Mouse (Mus musculus) heart, embryonic 12.5 days (tissue): ENCODE data around the gene Llgl2. TPM values are rescaled to one million over a fixed set of nuclear protein-coding genes. Genes with fewer than 3 reads are reported as not detected.

Experiments used
- ATAC-seq: fragments of 200-750 bp; cut with Nextera tagmentation; 2 replicates; pipeline ENCODE4 v1.8.0; 2017; ENCODE audit warnings: moderate TSS enrichment, moderate library complexity; ENCODE audit not compliant: insufficient number of reproducible peaks, low FRiP score
- H3K27ac ChIP-seq: fragments of 300-500 bp; sonication (generic); 2 replicates; pipeline ENCODE4 v1.5.1; 2016; ENCODE audit warnings: mild to moderate bottlenecking, moderate library complexity; ENCODE audit not compliant: poor library complexity, severe bottlenecking
- H3K27me3 ChIP-seq: fragments of 300-500 bp; sonication (generic); replicated peaks from 2 replicates; pipeline ENCODE4 v1.6.1; 2016; ENCODE audit warnings: mild to moderate bottlenecking, moderate library complexity
- H3K36me3 ChIP-seq: fragments of 300-500 bp; sonication (generic); 2 replicates; pipeline ENCODE4 v1.6.1; 2016; ENCODE audit warnings: mild to moderate bottlenecking, moderate library complexity
- H3K4me1 ChIP-seq: fragments of 300-500 bp; sonication (generic); replicated peaks from 2 replicates; pipeline ENCODE4 v1.6.1; 2016; ENCODE audit warnings: mild to moderate bottlenecking
- H3K4me2 ChIP-seq: fragments of 300-500 bp; sonication (generic); 2 replicates; pipeline ENCODE4 v1.6.1; 2016; ENCODE audit warnings: mild to moderate bottlenecking, moderate library complexity
- H3K4me3 ChIP-seq: fragments of 300-500 bp; sonication (generic); 2 replicates; pipeline ENCODE4 v1.5.1; 2016; ENCODE audit warnings: mild to moderate bottlenecking
- H3K9ac ChIP-seq: fragments of 300-500 bp; sonication (generic); 2 replicates; pipeline ENCODE4 v1.6.1; 2016; ENCODE audit warnings: mild to moderate bottlenecking, moderate library complexity
- H3K9me3 ChIP-seq: fragments of 300-500 bp; sonication (generic); replicated peaks from 2 replicates; pipeline ENCODE4 v1.6.1; 2016; ENCODE audit warnings: mild to moderate bottlenecking, moderate library complexity
- WGBS: fragments of 180-500 bp; shearing (Covaris S2); methylation state at CpG from one replicate; pipeline ENCODE4 v1.1.7; 2016; 5-methylcytosine and 5-hydroxymethylcytosine counted together
- polyA plus RNA-seq: library from polyadenylated mRNA; unstranded; fragments of >200 nt; fragmentation: Nextera tagmentation; extraction: Ambion mirVana; gene quantifications from 2 replicates; pipeline ENCODE4 v1.2.1, GENCODE M21; 2016

Llgl2 gene
- polyA plus RNA-seq, 1 experiment from 2014 or later: 22.5 TPM

GRCm38 (mm10) chr11:115821001-115821400, 2.8 kb upstream of the Llgl2 start:
- ATAC-seq: no peak
- no peak overlapping the region for H3K9ac ChIP-seq
- 66% methylated on average over 4 of the region's 4 CpGs for WGBS
- no peaks in the 10 kb centered on the region for H3K9me3 ChIP-seq
- no peak overlapping the region for H3K4me2 ChIP-seq
- H3K36me3 ChIP-seq: peaks cover 58% of the 10 kb centered on the region
- no peak overlapping the region for H3K4me3 ChIP-seq
- peaks cover 21% of the 10 kb centered on the region for H3K4me1 ChIP-seq
- H3K27me3 ChIP-seq: no peaks in the 10 kb centered on the region
- H3K27ac ChIP-seq: no peak overlapping the region

DNA sequence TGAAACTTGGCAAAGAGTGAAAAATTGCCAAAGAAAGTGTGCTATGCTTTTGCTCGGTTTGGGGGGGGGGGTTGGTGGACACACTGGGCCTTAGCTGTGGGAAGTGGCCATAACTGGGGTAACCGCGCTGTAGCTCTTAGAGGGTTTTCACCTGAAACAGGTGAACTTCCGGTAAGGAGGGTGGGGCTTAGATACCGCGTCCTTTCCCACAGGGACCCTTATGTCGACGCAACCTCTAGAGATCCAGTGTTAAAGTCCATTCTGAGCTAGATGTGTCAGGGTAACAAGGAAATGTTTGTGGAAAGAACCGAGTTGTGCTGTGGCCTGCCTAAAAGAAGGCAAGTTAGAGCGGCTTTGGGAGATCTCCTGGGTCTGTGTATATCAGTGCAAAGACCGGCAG, 964 bp downstream of the Llgl2 start:
- ATAC-seq: no peak
- Histone ChIP-seq H3K4me1 (peaks cover 41% of the 10 kb centered on the region), H3K4me2 (peak overlapping the region; percentile 96), H3K9me3 (no peaks in the 10 kb centered on the region), H3K27me3 (no peaks in the 10 kb centered on the region), H3K4me3 (peak overlapping the region; percentile 67), H3K36me3 (peaks cover 30% of the 10 kb centered on the region), H3K9ac (peak overlapping the region; percentile 71), H3K27ac (no peak overlapping the region)
- 17% methylated on average over 11 of the region's 11 CpGs for WGBS

DNA sequence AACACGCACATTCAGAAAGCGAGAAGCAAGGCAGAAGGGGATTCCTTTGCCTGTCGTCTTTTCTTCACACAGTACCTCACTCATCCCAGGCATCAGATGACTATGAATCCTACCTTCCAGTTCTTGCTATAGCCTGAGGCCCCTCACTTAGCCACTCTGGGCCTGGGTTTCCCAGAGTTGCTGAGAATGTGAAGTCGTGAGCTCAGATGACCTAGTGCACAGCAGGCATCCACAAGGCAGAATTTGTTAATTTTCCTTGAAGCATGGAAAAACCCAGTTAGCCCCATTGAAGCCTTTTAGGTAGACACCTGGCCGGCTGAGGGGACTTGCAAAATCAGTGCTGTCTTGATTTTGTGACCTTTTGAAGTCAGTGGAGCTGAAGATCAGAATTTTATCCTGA, 2.6 kb downstream of the Llgl2 start:
- H3K4me2 ChIP-seq: no peak overlapping the region
- 56% methylated on average over 5 of the region's 5 CpGs for WGBS

GRCm38 (mm10) chr11:115827624-115828023, 3.8 kb downstream of the Llgl2 start:
- Histone ChIP-seq H3K27me3 (no peaks in the 10 kb centered on the region), H3K36me3 (peaks cover 2% of the 10 kb centered on the region), H3K9ac (peak overlapping the region; percentile 21; the same call in 1 of the 2 replicates), H3K9me3 (no peaks in the 10 kb centered on the region), H3K4me2 (no peak overlapping the region), H3K4me1 (peaks cover 69% of the 10 kb centered on the region), H3K4me3 (no peak overlapping the region), H3K27ac (no peak overlapping the region)
- WGBS: 87% methylated on average over 6 of the region's 6 CpGs
- no peak for ATAC-seq

More for the DNA sequence above, 2.6 kb downstream of the Llgl2 start:
- no peaks in the 10 kb centered on the region for H3K27me3 ChIP-seq
- H3K27ac ChIP-seq: no peak overlapping the region
- no peak overlapping the region for H3K9ac ChIP-seq
- peaks cover 13% of the 10 kb centered on the region for H3K36me3 ChIP-seq
- H3K4me3 ChIP-seq: no peak overlapping the region
- no peaks in the 10 kb centered on the region for H3K9me3 ChIP-seq
- peaks cover 58% of the 10 kb centered on the region for H3K4me1 ChIP-seq
- no peak for ATAC-seq

- WGBS: 49% methylated on average over 4 of the region's 4 CpGs
- Histone ChIP-seq H3K36me3 (no peaks in the 10 kb centered on the region), H3K9me3 (no peaks in the 10 kb centered on the region), H3K27ac (peak overlapping the region; percentile 45), H3K4me3 (no peak overlapping the region), H3K9ac (no peak overlapping the region; the same call in 1 of the 2 replicates), H3K4me2 (no peak overlapping the region), H3K27me3 (no peaks in the 10 kb centered on the region), H3K4me1 (peaks cover 77% of the 10 kb centered on the region)
- no peak; the same call in 1 of the 2 replicates for ATAC-seq
Observed at GRCm38 (mm10) chr11:115829036-115829435, 5.2 kb downstream of the Llgl2 start.

GRCm38 (mm10) chr11:115830550-115831325, 6.9 kb downstream of the Llgl2 start:
- WGBS: 16% methylated on average over 25 of the region's 25 CpGs
- H3K27me3 ChIP-seq: no peaks in the 10 kb centered on the region
- H3K9ac ChIP-seq: peak overlapping the region; percentile 42
- H3K4me2 ChIP-seq: peak overlapping the region; percentile 41
- no peaks in the 10 kb centered on the region for H3K9me3 ChIP-seq
- H3K4me3 ChIP-seq: no peak overlapping the region
- no peak for ATAC-seq
- peak overlapping the region; percentile 91 for H3K27ac ChIP-seq
- peaks cover 77% of the 10 kb centered on the region for H3K4me1 ChIP-seq
- H3K36me3 ChIP-seq: no peaks in the 10 kb centered on the region

DNA sequence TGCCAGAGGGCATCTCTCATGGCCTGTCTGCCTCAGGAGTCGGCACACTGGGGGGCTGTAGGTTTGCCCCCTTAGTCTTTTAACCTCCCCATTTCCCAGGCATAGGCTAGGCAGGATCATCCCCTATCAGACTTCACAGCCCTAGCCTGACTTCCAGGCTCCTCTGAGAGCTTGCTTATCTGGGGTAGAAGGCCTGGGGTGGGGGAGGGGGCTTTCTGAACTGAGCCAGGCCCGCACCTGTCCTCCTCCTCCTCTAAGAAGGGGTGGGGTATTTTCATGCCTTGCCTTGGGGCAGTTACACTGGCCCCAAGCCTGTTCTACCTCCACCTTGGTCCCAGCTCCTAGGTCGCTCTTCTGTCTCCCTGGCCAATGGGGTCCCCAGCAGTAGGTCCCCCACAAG, 7.7 kb downstream of the Llgl2 start:
- H3K9ac ChIP-seq: peak overlapping the region; percentile 42; the same call in 1 of the 2 replicates
- peak; percentile 39; the same call in 1 of the 2 replicates for ATAC-seq

GRCm38 (mm10) chr11:115832064-115832463, 8.2 kb downstream of the Llgl2 start:
- peak overlapping the region; percentile 41 for H3K4me2 ChIP-seq
- H3K4me3 ChIP-seq: no peak overlapping the region
- WGBS: 56% methylated on average over 6 of the region's 6 CpGs
- H3K9me3 ChIP-seq: no peaks in the 10 kb centered on the region
- H3K27ac ChIP-seq: peak overlapping the region; percentile 91
- H3K9ac ChIP-seq: peak overlapping the region; percentile 42; the same call in 1 of the 2 replicates
- H3K27me3 ChIP-seq: no peaks in the 10 kb centered on the region
- no peaks in the 10 kb centered on the region for H3K36me3 ChIP-seq
- H3K4me1 ChIP-seq: peaks cover 86% of the 10 kb centered on the region
- ATAC-seq: no peak

More for the DNA sequence above, 7.7 kb downstream of the Llgl2 start:
- H3K27ac ChIP-seq: peak overlapping the region; percentile 91
- no peak overlapping the region for H3K4me3 ChIP-seq
- no peaks in the 10 kb centered on the region for H3K9me3 ChIP-seq
- peaks cover 82% of the 10 kb centered on the region for H3K4me1 ChIP-seq
- WGBS: 23% methylated on average over 3 of the region's 3 CpGs
- H3K36me3 ChIP-seq: no peaks in the 10 kb centered on the region
- no peaks in the 10 kb centered on the region for H3K27me3 ChIP-seq
- H3K4me2 ChIP-seq: peak overlapping the region; percentile 41

GRCm38 (mm10) chr11:115832523-115832922, 8.7 kb downstream of the Llgl2 start:
- H3K36me3 ChIP-seq: no peaks in the 10 kb centered on the region
- H3K9me3 ChIP-seq: no peaks in the 10 kb centered on the region
- peak overlapping the region; percentile 57; the same call in 1 of the 2 replicates for H3K9ac ChIP-seq
- peaks cover 86% of the 10 kb centered on the region for H3K4me1 ChIP-seq
- no peaks in the 10 kb centered on the region for H3K27me3 ChIP-seq
- 11% methylated on average over 8 of the region's 8 CpGs for WGBS
- H3K27ac ChIP-seq: peak overlapping the region; percentile 91
- no peak for ATAC-seq
- H3K4me2 ChIP-seq: peak overlapping the region; percentile 38
- H3K4me3 ChIP-seq: no peak overlapping the region

DNA sequence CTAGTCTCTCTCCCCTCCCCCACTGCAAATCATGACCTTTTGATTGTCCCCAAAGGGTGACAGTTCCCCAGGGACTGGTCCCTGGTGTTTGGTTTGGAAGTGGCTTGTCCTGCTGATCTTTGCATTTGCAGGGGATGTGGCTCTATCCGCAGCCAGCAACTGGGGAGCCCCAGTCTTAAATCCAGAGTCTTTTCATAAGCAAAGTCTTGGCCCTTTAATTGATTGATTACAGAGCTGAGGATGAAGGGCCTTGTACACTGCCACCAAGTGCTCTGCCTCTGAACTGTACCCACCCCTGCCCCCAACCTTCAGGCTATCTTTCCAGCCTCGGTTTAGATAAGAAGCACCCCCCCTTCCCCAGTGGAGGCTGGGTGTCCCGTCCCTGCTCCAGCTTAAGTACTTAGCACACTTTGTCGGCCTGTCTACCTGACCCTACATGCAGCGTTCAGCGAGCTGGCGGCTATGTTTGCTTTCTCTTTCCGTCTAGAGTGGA, 9.2 kb downstream of the Llgl2 start:
- Histone ChIP-seq H3K4me2 (peak overlapping the region; percentile 38), H3K9ac (0 out of 2 replicates have a peak overlapping the region, but pooled peaks have one; percentile 57), H3K36me3 (no peaks in the 10 kb centered on the region), H3K4me3 (no peak overlapping the region), H3K27me3 (no peaks in the 10 kb centered on the region), H3K9me3 (no peaks in the 10 kb centered on the region), H3K4me1 (peaks cover 90% of the 10 kb centered on the region), H3K27ac (peak overlapping the region; percentile 91)
- 0 out of 2 replicates have a peak, but pooled peaks have one; percentile 27 for ATAC-seq
- WGBS: 5% methylated on average over 8 of the region's 8 CpGs

GRCm38 (mm10) chr11:115834033-115834432, 10.2 kb downstream of the Llgl2 start:
- H3K9ac ChIP-seq: no peak overlapping the region
- H3K9me3 ChIP-seq: no peaks in the 10 kb centered on the region
- WGBS: 70% methylated on average over 6 of the region's 6 CpGs
- no peaks in the 10 kb centered on the region for H3K27me3 ChIP-seq
- no peak for ATAC-seq
- peak overlapping the region; percentile 91 for H3K27ac ChIP-seq
- H3K4me1 ChIP-seq: peaks cover 93% of the 10 kb centered on the region
- H3K4me3 ChIP-seq: no peak overlapping the region
- no peaks in the 10 kb centered on the region for H3K36me3 ChIP-seq
- no peak overlapping the region for H3K4me2 ChIP-seq
